Mouse (Mus musculus) embryonic facial prominence, embryonic 13.5 days (tissue): ENCODE measurements at regions not wholly inside any gene's neighbourhood (a gene's known extent, or its start where the extent isn't known, plus 50 kb on each side); places are given as distances from the start of the nearest gene placed in this dataset.

Experiments
- ATAC-seq: fragments of 200-750 bp; cut with Nextera tagmentation; 2 replicates; pipeline ENCODE4 v1.8.0; 2017; ENCODE audit warnings: low read depth; ENCODE audit not compliant: insufficient number of reproducible peaks, insufficient read depth, low FRiP score, low TSS enrichment
- H3K27ac ChIP-seq: fragments of 300-500 bp; sonication (generic); 2 replicates; pipeline ENCODE4 v1.5.1; 2015; ENCODE audit warnings: moderate library complexity, mild to moderate bottlenecking, inconsistent platforms
- H3K27me3 ChIP-seq: fragments of 300-500 bp; sonication (generic); 2 replicates; pipeline ENCODE4 v1.6.1; 2015; ENCODE audit warnings: mild to moderate bottlenecking, inconsistent platforms
- H3K36me3 ChIP-seq: fragments of 300-500 bp; sonication (generic); 2 replicates; pipeline ENCODE4 v1.6.1; 2015; ENCODE audit warnings: mild to moderate bottlenecking, inconsistent platforms
- H3K4me1 ChIP-seq: fragments of 300-500 bp; sonication (generic); 2 replicates; pipeline ENCODE4 v1.6.1; 2015; ENCODE audit warnings: inconsistent platforms
- H3K4me2 ChIP-seq: fragments of 300-500 bp; sonication (generic); 2 replicates; pipeline ENCODE4 v1.6.1; 2015; ENCODE audit warnings: moderate library complexity, mild to moderate bottlenecking, inconsistent platforms
- H3K4me3 ChIP-seq: fragments of 300-500 bp; sonication (generic); 2 replicates; pipeline ENCODE4 v1.5.1; 2015; ENCODE audit warnings: mild to moderate bottlenecking, inconsistent platforms
- H3K9ac ChIP-seq: fragments of 300-500 bp; sonication (generic); 2 replicates; pipeline ENCODE4 v1.6.1; 2015; ENCODE audit warnings: mild to moderate bottlenecking, inconsistent platforms
- H3K9me3 ChIP-seq: fragments of 300-500 bp; sonication (generic); 2 replicates; pipeline ENCODE4 v1.6.1; 2016; ENCODE audit warnings: inconsistent platforms
- WGBS: fragments of 180-500 bp; shearing (Covaris S2); methylation state at CpG from one replicate; pipeline ENCODE4 v1.1.7; 2015; ENCODE audit warnings: mixed read lengths; 5-methylcytosine and 5-hydroxymethylcytosine counted together

GRCm38 (mm10) chr14:71948701-71949100 is 542.9 kb downstream of the Gm9195 start:
- H3K36me3 ChIP-seq: no peaks in the 10 kb centered on the region
- H3K27ac ChIP-seq: no peak overlapping the region
- H3K4me2 ChIP-seq: no peak overlapping the region
- H3K9ac ChIP-seq: no peak overlapping the region
- WGBS: 85% methylated on average over 2 of the region's 2 CpGs
- no peaks in the 10 kb centered on the region for H3K4me1 ChIP-seq
- ATAC-seq: no peak
- no peak overlapping the region for H3K4me3 ChIP-seq
- no peaks in the 10 kb centered on the region for H3K27me3 ChIP-seq
- H3K9me3 ChIP-seq: no peaks in the 10 kb centered on the region

GRCm38 (mm10) chr14:71937157-71937485 is 554.5 kb downstream of the Gm9195 start:
- Histone ChIP-seq H3K27ac (no peak overlapping the region), H3K4me3 (no peak overlapping the region), H3K9me3 (no peaks in the 10 kb centered on the region), H3K36me3 (no peaks in the 10 kb centered on the region), H3K4me2 (no peak overlapping the region), H3K4me1 (no peaks in the 10 kb centered on the region), H3K27me3 (no peaks in the 10 kb centered on the region), H3K9ac (no peak overlapping the region)
- no peak for ATAC-seq
- 75% methylated on average over 2 of the region's 2 CpGs for WGBS

GRCm38 (mm10) chr14:71936373-71937156 is 555.1 kb downstream of the Gm9195 start:
- ATAC-seq: no peak
- H3K27me3 ChIP-seq: no peaks in the 10 kb centered on the region
- 44% methylated on average over 6 of the region's 6 CpGs for WGBS
- no peaks in the 10 kb centered on the region for H3K9me3 ChIP-seq
- H3K9ac ChIP-seq: no peak overlapping the region
- no peak overlapping the region for H3K4me2 ChIP-seq
- no peak overlapping the region for H3K4me3 ChIP-seq
- H3K4me1 ChIP-seq: no peaks in the 10 kb centered on the region
- no peaks in the 10 kb centered on the region for H3K36me3 ChIP-seq
- no peak overlapping the region for H3K27ac ChIP-seq

- no peaks in the 10 kb centered on the region for H3K4me1 ChIP-seq
- H3K27ac ChIP-seq: no peak overlapping the region
- H3K9me3 ChIP-seq: no peaks in the 10 kb centered on the region
- WGBS: 65% methylated on average over 5 of the region's 5 CpGs
- no peaks in the 10 kb centered on the region for H3K27me3 ChIP-seq
- H3K4me3 ChIP-seq: no peak overlapping the region
- ATAC-seq: no peak
- H3K9ac ChIP-seq: no peak overlapping the region
- no peak overlapping the region for H3K4me2 ChIP-seq
- no peaks in the 10 kb centered on the region for H3K36me3 ChIP-seq
Measured at GRCm38 (mm10) chr14:71915964-71916363, 575.7 kb downstream of the Gm9195 start.

GRCm38 (mm10) chr14:71910936-71911335 is 580.7 kb downstream of the Gm9195 start:
- H3K9ac ChIP-seq: no peak overlapping the region
- H3K27ac ChIP-seq: no peak overlapping the region
- H3K36me3 ChIP-seq: no peaks in the 10 kb centered on the region
- no peaks in the 10 kb centered on the region for H3K27me3 ChIP-seq
- no peak overlapping the region for H3K4me2 ChIP-seq
- no peaks in the 10 kb centered on the region for H3K4me1 ChIP-seq
- no peaks in the 10 kb centered on the region for H3K9me3 ChIP-seq
- ATAC-seq: no peak
- H3K4me3 ChIP-seq: no peak overlapping the region
- WGBS: 86% methylated on average over 2 of the region's 2 CpGs

- Histone ChIP-seq H3K4me1 (no peaks in the 10 kb centered on the region), H3K9me3 (no peaks in the 10 kb centered on the region), H3K27ac (no peak overlapping the region), H3K9ac (no peak overlapping the region), H3K27me3 (no peaks in the 10 kb centered on the region), H3K4me2 (no peak overlapping the region), H3K36me3 (no peaks in the 10 kb centered on the region), H3K4me3 (no peak overlapping the region)
- WGBS: 92% methylated on average over 4 of the region's 4 CpGs
- ATAC-seq: no peak
Measured at GRCm38 (mm10) chr14:71895468-71895867, 596.2 kb downstream of the Gm9195 start.

GRCm38 (mm10) chr14:71894811-71895210 is 596.8 kb downstream of the Gm9195 start:
- Histone ChIP-seq H3K36me3 (no peaks in the 10 kb centered on the region), H3K9ac (no peak overlapping the region), H3K4me3 (no peak overlapping the region), H3K27ac (no peak overlapping the region), H3K4me1 (no peaks in the 10 kb centered on the region), H3K27me3 (no peaks in the 10 kb centered on the region), H3K4me2 (no peak overlapping the region), H3K9me3 (no peaks in the 10 kb centered on the region)
- no peak for ATAC-seq
- WGBS: 82% methylated on average over 4 of the region's 4 CpGs

- Histone ChIP-seq H3K9ac (no peak overlapping the region), H3K4me2 (no peak overlapping the region), H3K4me3 (no peak overlapping the region), H3K36me3 (no peaks in the 10 kb centered on the region), H3K27me3 (no peaks in the 10 kb centered on the region), H3K27ac (no peak overlapping the region), H3K4me1 (no peaks in the 10 kb centered on the region), H3K9me3 (no peaks in the 10 kb centered on the region)
- no peak for ATAC-seq
- WGBS: 65% methylated on average over 1 of the region's 1 CpGs
Measured at GRCm38 (mm10) chr14:71893361-71893760, 598.3 kb downstream of the Gm9195 start.

GRCm38 (mm10) chr14:71891667-71892066 is 600.0 kb downstream of the Gm9195 start:
- no peaks in the 10 kb centered on the region for H3K27me3 ChIP-seq
- H3K9ac ChIP-seq: no peak overlapping the region
- no peak overlapping the region for H3K4me3 ChIP-seq
- no peaks in the 10 kb centered on the region for H3K36me3 ChIP-seq
- WGBS: 82% methylated on average over 1 of the region's 1 CpGs
- no peaks in the 10 kb centered on the region for H3K4me1 ChIP-seq
- no peak overlapping the region for H3K27ac ChIP-seq
- no peak for ATAC-seq
- H3K9me3 ChIP-seq: no peaks in the 10 kb centered on the region
- no peak overlapping the region for H3K4me2 ChIP-seq

- Histone ChIP-seq H3K4me2 (no peak overlapping the region), H3K36me3 (no peaks in the 10 kb centered on the region), H3K4me1 (no peaks in the 10 kb centered on the region), H3K27ac (no peak overlapping the region), H3K9me3 (no peaks in the 10 kb centered on the region), H3K9ac (no peak overlapping the region), H3K4me3 (no peak overlapping the region), H3K27me3 (no peaks in the 10 kb centered on the region)
- no peak for ATAC-seq
- 82% methylated on average over 2 of the region's 2 CpGs for WGBS
Measured at GRCm38 (mm10) chr14:71882871-71883270, 608.8 kb downstream of the Gm9195 start.

- Histone ChIP-seq H3K9ac (no peak overlapping the region), H3K36me3 (no peaks in the 10 kb centered on the region), H3K27me3 (no peaks in the 10 kb centered on the region), H3K4me3 (no peak overlapping the region), H3K27ac (no peak overlapping the region), H3K4me2 (no peak overlapping the region), H3K4me1 (no peaks in the 10 kb centered on the region), H3K9me3 (no peaks in the 10 kb centered on the region)
- no peak for ATAC-seq
Measured at GRCm38 (mm10) chr14:71845546-71845945, 646.1 kb downstream of the Gm9195 start.

GRCm38 (mm10) chr14:71808863-71809487 is 682.7 kb downstream of the Gm9195 start:
- no peaks in the 10 kb centered on the region for H3K36me3 ChIP-seq
- H3K4me1 ChIP-seq: no peaks in the 10 kb centered on the region
- 70% methylated on average over 13 of the region's 13 CpGs for WGBS
- no peaks in the 10 kb centered on the region for H3K27me3 ChIP-seq
- H3K27ac ChIP-seq: no peak overlapping the region
- no peak overlapping the region for H3K4me3 ChIP-seq
- ATAC-seq: no peak
- H3K9me3 ChIP-seq: no peaks in the 10 kb centered on the region
- no peak overlapping the region for H3K4me2 ChIP-seq
- H3K9ac ChIP-seq: no peak overlapping the region
